Mouse (Mus musculus) MEL (cell line): ENCODE measurements around the gene Zfp617. TPM values are rescaled to one million over a fixed set of nuclear protein-coding genes. Genes with fewer than 3 reads are reported as not detected.

Experiments used
- DNase-seq: peaks from one replicate; pipeline ENCODE4 v3.0.0; 2011; ENCODE audit warnings: low read depth, low spot score
- H3K27ac ChIP-seq: 2 replicates; pipeline ENCODE4 v1.5.1; 2012; ENCODE audit warnings: low read depth, mild to moderate bottlenecking, control low read depth, low read length, moderate library complexity; ENCODE audit not compliant: control insufficient read depth
- H3K27me3 ChIP-seq, 2 experiments: fragments of 150-350 bp in 1 of 2; sonication (generic) in 1 of 2; 2 replicates each; pipeline ENCODE4 v1.6.1; 2012; ENCODE audit warnings: low read length in 2 of 2, mild to moderate bottlenecking in 2 of 2, improper control_type of control experiment in 1 of 2, moderate library complexity in 1 of 2; ENCODE audit not compliant: insufficient read depth in 2 of 2, control insufficient read depth in 1 of 2
- H3K36me3 ChIP-seq, 2 experiments: 2 replicates each; pipeline ENCODE4 v1.6.1; 2012 to 2014; ENCODE audit warnings: low read length in 2 of 2, improper control_type of control experiment in 1 of 2, inconsistent platforms in 1 of 2, mild to moderate bottlenecking in 1 of 2; ENCODE audit not compliant: insufficient read depth in 2 of 2, control insufficient read depth in 1 of 2
- H3K4me1 ChIP-seq, 2 experiments: fragments of 150-350 bp in 1 of 2; sonication (generic) in 1 of 2; 2 replicates each; pipeline ENCODE4 v1.6.1; 2012; ENCODE audit warnings: low read length in 2 of 2, improper control_type of control experiment in 1 of 2, mild to moderate bottlenecking in 1 of 2; ENCODE audit not compliant: insufficient read depth in 2 of 2, control insufficient read depth in 1 of 2
- H3K4me3 ChIP-seq, 2 experiments: fragments of 150-350 bp in 1 of 2; sonication (generic) in 1 of 2; 2 replicates each; pipeline ENCODE4 v1.5.1; 2012; ENCODE audit warnings: low read depth in 2 of 2, low read length in 2 of 2, mild to moderate bottlenecking in 2 of 2, moderate library complexity in 2 of 2, control low read depth in 1 of 2, improper control_type of control experiment in 1 of 2; ENCODE audit not compliant: control insufficient read depth in 1 of 2, insufficient read depth in 1 of 2
- H3K79me2 ChIP-seq: 2 replicates; pipeline ENCODE4 v1.6.1; 2012; ENCODE audit warnings: mild to moderate bottlenecking, low read length, moderate library complexity; ENCODE audit not compliant: control insufficient read depth, poor library complexity, insufficient read depth
- H3K9ac ChIP-seq: 2 replicates; pipeline ENCODE4 v1.6.1; 2012; ENCODE audit warnings: low read depth, mild to moderate bottlenecking, control low read depth, low read length, moderate library complexity; ENCODE audit not compliant: control insufficient read depth, poor library complexity, severe bottlenecking
- H3K9me3 ChIP-seq: fragments of 150-350 bp; sonication (generic); replicated peaks from 2 replicates; pipeline ENCODE4 v1.6.1; 2012; ENCODE audit warnings: mild to moderate bottlenecking, low read length, improper control_type of control experiment, moderate library complexity; ENCODE audit not compliant: insufficient read depth
- CHD1 ChIP-seq: IDR thresholded peaks from 2 replicates; pipeline ENCODE4 v1.6.1; 2012; ENCODE audit warnings: low read depth, mild to moderate bottlenecking, inconsistent platforms, low read length, improper control_type of control experiment
- CHD2 ChIP-seq: IDR thresholded peaks from 2 replicates; pipeline ENCODE4 v1.6.1; 2011; ENCODE audit warnings: low read length, improper control_type of control experiment
- E2F4 ChIP-seq: IDR thresholded peaks from 2 replicates; pipeline ENCODE4 v1.6.1; 2011; ENCODE audit warnings: low read depth, low read length, improper control_type of control experiment, borderline replicate concordance
- ELF1 ChIP-seq: IDR thresholded peaks from 2 replicates; pipeline ENCODE4 v1.6.1; 2014; ENCODE audit warnings: low read depth, mild to moderate bottlenecking, inconsistent platforms, low read length, improper control_type of control experiment, moderate library complexity
- ETS1 ChIP-seq: IDR thresholded peaks from 2 replicates; pipeline ENCODE4 v1.6.1; 2012; ENCODE audit warnings: low read depth, mild to moderate bottlenecking, inconsistent platforms, low read length, improper control_type of control experiment, moderate library complexity
- GABPA ChIP-seq: IDR thresholded peaks from 2 replicates; pipeline ENCODE4 v1.6.1; 2012; ENCODE audit warnings: low read depth, mild to moderate bottlenecking, inconsistent platforms, low read length, improper control_type of control experiment, moderate library complexity
- GATA1 ChIP-seq: IDR thresholded peaks from 2 replicates; pipeline ENCODE4 v1.6.1; 2011; ENCODE audit warnings: low read depth, low read length, improper control_type of control experiment
- HCFC1 ChIP-seq: IDR thresholded peaks from 2 replicates; pipeline ENCODE4 v1.6.1; 2012; ENCODE audit warnings: low read depth, mild to moderate bottlenecking, inconsistent platforms, low read length, improper control_type of control experiment, moderate library complexity
- JUND ChIP-seq: IDR thresholded peaks from 2 replicates; pipeline ENCODE4 v1.6.1; 2011; ENCODE audit warnings: low read depth, mild to moderate bottlenecking, improper control_type of control experiment, low read length
- KAT2A ChIP-seq: conservative IDR thresholded peaks from 2 replicates; pipeline ENCODE4 v1.6.1; 2012; ENCODE audit warnings: low read depth, low read length, improper control_type of control experiment, inconsistent platforms
- MAFK ChIP-seq: IDR thresholded peaks from 2 replicates; pipeline ENCODE4 v1.6.1; 2011; ENCODE audit warnings: low read depth, mild to moderate bottlenecking, low read length, improper control_type of control experiment, borderline replicate concordance
- MAX ChIP-seq: IDR thresholded peaks from 2 replicates; pipeline ENCODE4 v1.6.1; 2011; ENCODE audit warnings: low read length, improper control_type of control experiment
- MAZ ChIP-seq: IDR thresholded peaks from 2 replicates; pipeline ENCODE4 v1.6.1; 2012; ENCODE audit warnings: low read depth, mild to moderate bottlenecking, inconsistent platforms, low read length, improper control_type of control experiment
- MXI1 ChIP-seq: IDR thresholded peaks from 2 replicates; pipeline ENCODE4 v1.6.1; 2011; ENCODE audit warnings: mild to moderate bottlenecking, low read depth, low read length, improper control_type of control experiment
- MYC ChIP-seq: IDR thresholded peaks from 2 replicates; pipeline ENCODE4 v1.6.1; 2011; ENCODE audit warnings: low read depth, mild to moderate bottlenecking, low read length, improper control_type of control experiment, moderate library complexity
- NELFE ChIP-seq: IDR thresholded peaks from 2 replicates; pipeline ENCODE4 v1.6.1; 2011; ENCODE audit warnings: low read depth, low read length, improper control_type of control experiment
- NRF1 ChIP-seq: IDR thresholded peaks from 2 replicates; pipeline ENCODE4 v1.6.1; 2014; ENCODE audit warnings: low read depth, mild to moderate bottlenecking, inconsistent platforms, low read length, improper control_type of control experiment, moderate library complexity; ENCODE audit not compliant: poor library complexity, insufficient read depth, severe bottlenecking
- POLR2A ChIP-seq, 2 experiments: IDR thresholded peaks; 2 replicates each; pipeline ENCODE4 v1.6.1; 2011 to 2012; ENCODE audit warnings: low read length in 2 of 2, mild to moderate bottlenecking in 2 of 2, control low read depth in 1 of 2, improper control_type of control experiment in 1 of 2, low read depth in 1 of 2, moderate library complexity in 1 of 2; ENCODE audit not compliant: control insufficient read depth in 1 of 2, insufficient read depth in 1 of 2, poor library complexity in 1 of 2
- POLR2AphosphoS2 ChIP-seq: IDR thresholded peaks from 2 replicates; pipeline ENCODE4 v1.6.1; 2011; ENCODE audit warnings: low read length, improper control_type of control experiment
- POLR2AphosphoS5 ChIP-seq: IDR thresholded peaks from 2 replicates; pipeline ENCODE4 v1.6.1; 2012; ENCODE audit warnings: low read depth, borderline replicate concordance, mild to moderate bottlenecking, inconsistent platforms, low read length, moderate library complexity, mixed read lengths
- SIN3A ChIP-seq: IDR thresholded peaks from 2 replicates; pipeline ENCODE4 v1.6.1; 2012; ENCODE audit warnings: low read length, improper control_type of control experiment, inconsistent platforms
- SMC3 ChIP-seq: IDR thresholded peaks from 2 replicates; pipeline ENCODE4 v1.6.1; 2011; ENCODE audit warnings: low read depth, low read length, improper control_type of control experiment
- TAL1 ChIP-seq: IDR thresholded peaks from 2 replicates; pipeline ENCODE4 v1.6.1; 2012; ENCODE audit warnings: mild to moderate bottlenecking, inconsistent platforms, low read length, moderate library complexity, mixed read lengths
- TBP ChIP-seq: IDR thresholded peaks from 2 replicates; pipeline ENCODE4 v1.8.0; 2011; ENCODE audit warnings: low read depth, low read length, improper control_type of control experiment
- TCF12 ChIP-seq: IDR thresholded peaks from 2 replicates; pipeline ENCODE4 v1.6.1; 2014; ENCODE audit warnings: low read depth, mild to moderate bottlenecking, inconsistent platforms, low read length, improper control_type of control experiment, moderate library complexity
- ZMIZ1 ChIP-seq: IDR thresholded peaks from 2 replicates; pipeline ENCODE4 v1.6.1; 2012; ENCODE audit warnings: low read depth, mild to moderate bottlenecking, inconsistent platforms, low read length, improper control_type of control experiment, moderate library complexity
- polyA plus RNA-seq, 2 experiments: library from polyadenylated mRNA; stranded (reverse) in 1 of 2; unstranded in 1 of 2; fragments of >175 nt in 1 of 2; fragments of >200 nt in 1 of 2; gene quantifications; 2 replicates each; pipeline versions ENCODE4 v1.2.1 to v1.2.4; 2012; ENCODE audit warnings: low replicate concordance in 2 of 2, low read depth in 1 of 2; ENCODE audit not compliant: insufficient read length in 2 of 2, insufficient read depth in 1 of 2, missing spikeins in 1 of 2
- total RNA-seq: library from RNA; depleted of rRNA; stranded (reverse); fragments of 300-350 nt; gene quantifications from 2 replicates; pipeline ENCODE4 v1.2.3, GENCODE M21; 2012

The Zfp617 gene
- total and polyA plus RNA-seq, 3 experiments: 11.0 to 14.6 TPM; not detected in 1

DNA sequence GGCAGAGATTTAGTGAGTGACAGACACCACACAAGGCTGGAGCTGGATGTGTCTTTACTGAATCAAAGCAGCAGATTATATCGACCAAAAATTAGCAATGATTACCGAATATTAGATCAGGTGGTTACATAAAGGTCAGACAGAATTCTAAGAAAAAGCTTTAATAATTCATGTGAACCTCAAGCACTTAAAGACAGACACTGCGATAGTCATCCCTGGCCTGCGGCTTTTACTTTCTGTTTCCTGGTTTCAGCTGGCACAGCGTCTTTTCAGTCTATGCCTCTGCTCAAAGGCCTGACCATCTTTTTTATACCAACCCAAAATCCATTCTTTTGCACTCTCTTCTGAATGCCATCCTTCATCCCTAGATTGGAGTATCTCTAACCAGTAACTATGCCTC lies 40.2 kb downstream of the Zfp617 start:
- Histone ChIP-seq H3K79me2 (peaks cover 27% of the 10 kb centered on the region), H3K4me3 (no peak overlapping the region), H3K4me1 (peaks cover 7 to 25% of the 10 kb centered on the region in 2 experiments; a peak in 3 of 4 replicates), H3K27me3 (no peaks in the 10 kb centered on the region), H3K27ac (no peak overlapping the region), H3K9ac (no peak overlapping the region), H3K36me3 (peaks cover 0 to 20% of the 10 kb centered on the region in 2 experiments; a peak in 2 of 4 replicates), H3K9me3 (no peaks in the 10 kb centered on the region)
- no peak for TF ChIP-seq NRF1
- no peak for TF ChIP-seq POLR2AphosphoS5
- no peak for TF ChIP-seq TAL1
- DNase-seq: no peak

- Histone ChIP-seq H3K27ac (peak within 1 kb of the TSS; percentile 93), H3K79me2 (peaks cover 39% of the 10 kb centered on the region), H3K4me1 (peaks cover 7 to 25% of the 10 kb centered on the region in 2 experiments; a peak in 3 of 4 replicates), H3K4me3 (peak within 1 kb of the TSS; percentile 93 to 100), H3K27me3 (no peaks in the 10 kb centered on the region), H3K36me3 (peaks cover 5 to 25% of the 10 kb centered on the region in 2 experiments; a peak in 3 of 4 replicates), H3K9me3 (no peaks in the 10 kb centered on the region), H3K9ac (peak within 1 kb of the TSS; percentile 98)
- DNase-seq: peak; percentile 99
- TF ChIP-seq MAX (peak; percentile 87), ELF1 (peak; percentile 85), ETS1 (no peak), POLR2AphosphoS2 (peak; percentile 92), JUND (peak; percentile 36; the same call in 1 of the 2 replicates), GABPA (no peak), E2F4 (peak; percentile 59; the same call in 1 of the 2 replicates), NELFE (peak; percentile 98), MYC (peak; percentile 72; the same call in 1 of the 2 replicates), TBP (peak; percentile 85), ZMIZ1 (peak; percentile 93), MAFK (no peak), CHD2 (peak; percentile 81), GATA1 (no peak), SIN3A (peak; percentile 90), MXI1 (peak; percentile 96), MAZ (peak; percentile 30; the same call in 1 of the 2 replicates), NRF1 (peak; percentile 59; the same call in 1 of the 2 replicates), CHD1 (0 out of 2 replicates have a peak, but pooled peaks have one; percentile 76), KAT2A (peak; percentile 47; the same call in 1 of the 2 replicates), TCF12 (peak; percentile 58), SMC3 (no peak), POLR2A (IDR thresholded peaks at IDR 0.05; ENCODE audit: control insufficient read depth in 1 of 2, insufficient read depth in 1 of 2, low read depth in 1 of 2, low read length in 2 of 2, poor library complexity in 1 of 2) (peak; percentile 93 to 97), HCFC1 (peak; percentile 82)
Measured at GRCm38 (mm10) chr8:71950482-71951221, 42.2 kb downstream of the Zfp617 start, which contains the start of gene Zfp961. TSS of gene Zfp961 (plus strand) at chr8:71951038.
